Mouse (Mus musculus) liver, postnatal 0 days (tissue): ENCODE results near the gene Elmo3. TPM values are rescaled to one million over a fixed set of nuclear protein-coding genes. Genes with fewer than 3 reads are reported as not detected.
A peak's percentile ranks its signal among the peaks of the same experiment; 100 is the strongest.

Source experiments
- ATAC-seq: fragments of 200-750 bp; cut with Nextera tagmentation; 2 replicates; pipeline ENCODE4 v1.8.0; 2017; ENCODE audit warnings: mild to moderate bottlenecking, moderate library complexity
- DNase-seq: peaks from one replicate; pipeline ENCODE4 v3.0.0-alpha.2; 2016
- H3K27ac ChIP-seq: fragments of 300-500 bp; sonication (generic); 2 replicates; pipeline ENCODE4 v1.5.1; 2014; ENCODE audit warnings: antibody characterized with exemption, moderate library complexity, mild to moderate bottlenecking, low read depth
- H3K27me3 ChIP-seq: fragments of 300-500 bp; sonication (generic); 2 replicates; pipeline ENCODE4 v1.6.1; 2014; ENCODE audit warnings: low read length, control low read depth, mixed read lengths; ENCODE audit not compliant: insufficient read depth
- H3K36me3 ChIP-seq: fragments of 300-500 bp; sonication (generic); replicated peaks from 2 replicates; pipeline ENCODE4 v1.6.1; 2014; ENCODE audit warnings: mild to moderate bottlenecking, control low read depth, low read length, moderate library complexity, mixed read lengths; ENCODE audit not compliant: insufficient read depth
- H3K4me1 ChIP-seq: fragments of 300-500 bp; sonication (generic); 2 replicates; pipeline ENCODE4 v1.6.1; 2014; ENCODE audit warnings: antibody characterized with exemption, mild to moderate bottlenecking, control low read depth; ENCODE audit not compliant: insufficient read depth
- H3K4me2 ChIP-seq: fragments of 300-500 bp; sonication (generic); 2 replicates; pipeline ENCODE4 v1.6.1; 2014; ENCODE audit warnings: low read depth, mild to moderate bottlenecking, low read length, moderate library complexity, mixed read lengths
- H3K4me3 ChIP-seq: fragments of 300-500 bp; sonication (generic); 2 replicates; pipeline ENCODE4 v1.5.1; 2014; ENCODE audit warnings: low read depth, low read length
- H3K9ac ChIP-seq: fragments of 300-500 bp; sonication (generic); replicated peaks from 2 replicates; pipeline ENCODE4 v1.6.1; 2014; ENCODE audit warnings: mild to moderate bottlenecking, moderate library complexity
- H3K9me3 ChIP-seq: fragments of 300-500 bp; sonication (generic); 2 replicates; pipeline ENCODE4 v1.6.1; 2016; ENCODE audit warnings: mild to moderate bottlenecking, control low read depth, low read length, mixed read lengths
- CTCF ChIP-seq: sonication (generic); IDR thresholded peaks from 2 replicates; pipeline ENCODE4 v1.5.1; 2016; ENCODE audit warnings: antibody characterized with exemption, low read depth
- EP300 ChIP-seq: IDR thresholded peaks from 2 replicates; pipeline ENCODE4 v1.6.1; 2016; ENCODE audit warnings: antibody characterized with exemption, low read depth, mild to moderate bottlenecking
- WGBS: fragments of 180-500 bp; shearing (Covaris S2); extraction: QIAGEN DNeasy Blood & Tissue Kit; methylation state at CpG from one replicate; pipeline ENCODE4 v1.1.7; 2014; ENCODE audit not compliant: insufficient replicate concordance; 5-methylcytosine and 5-hydroxymethylcytosine counted together
- polyA plus RNA-seq: library from polyadenylated mRNA; unstranded; fragments of >200 nt; fragmentation: Nextera tagmentation; extraction: Ambion mirVana; gene quantifications from 2 replicates; pipeline ENCODE4 v1.2.1, GENCODE M21; 2015

Elmo3 gene
- polyA plus RNA-seq, 1 experiment from 2014 or later: 7.8 TPM

GRCm38 (mm10) chr8:105315073-105315769, 9.8 kb downstream of the Elmo3 start:
- Histone ChIP-seq H3K4me2 (no peak overlapping the region), H3K4me3 (no peak overlapping the region), H3K9me3 (no peaks in the 10 kb centered on the region), H3K36me3 (peaks cover 70% of the 10 kb centered on the region), H3K9ac (no peak overlapping the region), H3K27ac (no peak overlapping the region), H3K4me1 (peaks cover 11% of the 10 kb centered on the region; the same call in 1 of the 2 replicates), H3K27me3 (no peaks in the 10 kb centered on the region)
- DNase-seq (no peak), ATAC-seq (no peak)
- TF ChIP-seq EP300 (no peak), CTCF (no peak)
- 88% methylated on average over 18 of the region's 18 CpGs for WGBS

GRCm38 (mm10) chr8:105317941-105318340, 12.5 kb downstream of the Elmo3 start:
- DNase-seq (no peak), ATAC-seq (no peak)
- Histone ChIP-seq H3K4me3 (no peak overlapping the region), H3K36me3 (peaks cover 58% of the 10 kb centered on the region), H3K9me3 (no peaks in the 10 kb centered on the region), H3K4me2 (no peak overlapping the region), H3K4me1 (peaks cover 11% of the 10 kb centered on the region; the same call in 1 of the 2 replicates), H3K9ac (no peak overlapping the region), H3K27ac (no peak overlapping the region), H3K27me3 (no peaks in the 10 kb centered on the region)
- TF ChIP-seq EP300 (no peak), CTCF (no peak)
- 88% methylated on average over 4 of the region's 4 CpGs for WGBS

GRCm38 (mm10) chr8:105318662-105319190, 13.3 kb downstream of the Elmo3 start:
- Histone ChIP-seq H3K4me1 (peaks cover 6% of the 10 kb centered on the region), H3K4me3 (no peak overlapping the region), H3K4me2 (no peak overlapping the region), H3K9ac (no peak overlapping the region), H3K27ac (no peak overlapping the region), H3K9me3 (no peaks in the 10 kb centered on the region), H3K36me3 (peaks cover 53% of the 10 kb centered on the region), H3K27me3 (no peaks in the 10 kb centered on the region)
- no peak for TF ChIP-seq EP300
- TF ChIP-seq CTCF: no peak
- DNase-seq: no peak
- no peak for ATAC-seq
- WGBS: 80% methylated on average over 11 of the region's 11 CpGs

GRCm38 (mm10) chr8:105323183-105323582, 17.8 kb downstream of the Elmo3 start:
- Histone ChIP-seq H3K36me3 (peaks cover 28% of the 10 kb centered on the region), H3K4me3 (peak overlapping the region; percentile 42), H3K9ac (peak overlapping the region; percentile 59), H3K27ac (peak overlapping the region; percentile 81), H3K4me2 (peak overlapping the region; percentile 81), H3K27me3 (no peaks in the 10 kb centered on the region), H3K9me3 (no peaks in the 10 kb centered on the region), H3K4me1 (peaks cover 30% of the 10 kb centered on the region)
- TF ChIP-seq CTCF (no peak), EP300 (peak; percentile 90)
- 54% methylated on average over 4 of the region's 4 CpGs for WGBS
- ATAC-seq (peak; percentile 73), DNase-seq (no peak)

- H3K4me2 ChIP-seq: peak overlapping the region; percentile 81
- peaks cover 38% of the 10 kb centered on the region for H3K36me3 ChIP-seq
- peak overlapping the region; percentile 84 for H3K9ac ChIP-seq
- peak overlapping the region; percentile 76 for H3K4me3 ChIP-seq
- H3K4me1 ChIP-seq: peaks cover 25% of the 10 kb centered on the region
- no peak for TF ChIP-seq CTCF
- TF ChIP-seq EP300: no peak
- peak overlapping the region; percentile 80 for H3K27ac ChIP-seq
- no peaks in the 10 kb centered on the region for H3K27me3 ChIP-seq
- ATAC-seq (peak; percentile 22), DNase-seq (no peak)
- WGBS: 0% methylated on average over 12 of the region's 12 CpGs
- H3K9me3 ChIP-seq: no peaks in the 10 kb centered on the region
Observed at GRCm38 (mm10) chr8:105325641-105326093, 20.3 kb downstream of the Elmo3 start.

GRCm38 (mm10) chr8:105326141-105326672, 20.8 kb downstream of the Elmo3 start, which contains the start of the genes Lrrc29 and Tmem208:
Gene Lrrc29 (minus strand): TSS chr8:105326278.
Gene Tmem208 (plus strand): TSS chr8:105326354.
- DNase-seq: peak; percentile 98
- peaks cover 42% of the 10 kb centered on the region for H3K36me3 ChIP-seq
- WGBS: 0% methylated on average over 36 of the region's 36 CpGs
- H3K4me2 ChIP-seq: peak within 1 kb of the TSS; percentile 97
- peaks cover 25% of the 10 kb centered on the region for H3K4me1 ChIP-seq
- peak within 1 kb of the TSS; percentile 80 for H3K27ac ChIP-seq
- peak within 1 kb of the TSS; percentile 76 for H3K4me3 ChIP-seq
- no peaks in the 10 kb centered on the region for H3K9me3 ChIP-seq
- no peaks in the 10 kb centered on the region for H3K27me3 ChIP-seq
- peak; percentile 86 for ATAC-seq
- H3K9ac ChIP-seq: peak within 1 kb of the TSS; percentile 84
- TF ChIP-seq EP300: no peak
- TF ChIP-seq CTCF: peak; percentile 78
